Mouse (Mus musculus): Measurements from ENCODE around the gene Vmn2r93.

Gene Vmn2r93

GRCm38 (mm10) chr17:18297799-18298198 is at the start of gene Vmn2r93:
Vmn2r93 (plus strand) TSS chr17:18298099.
- DNase-seq, result no peak

GRCm38 (mm10) chr17:18277656-18278055 is 20.2 kb upstream of the Vmn2r93 start, which contains the start of gene Vmn2r94:
Vmn2r94 (minus strand) TSS chr17:18277756.
- DNase-seq, result no peak

GRCm38 (mm10) chr17:18323031-18323430 is 25.1 kb downstream of the Vmn2r93 start:
- no peak for DNase-seq

GRCm38 (mm10) chr17:18360007-18360406 is 62.1 kb downstream of the Vmn2r93 start:
- no peak for DNase-seq

GRCm38 (mm10) chr17:18360602-18361001 is 62.7 kb downstream of the Vmn2r93 start:
- DNase-seq, result no peak
